In genomic region chr8:122817724-122818496, GRCm38 (mm10) we compare ENCODE assay signal across 21 mouse cellular contexts. TPM values are rescaled to one million over a fixed set of nuclear protein-coding genes. Genes with fewer than 3 reads are reported as not detected.
DNase-seq lines count a peak whose midpoint lies in the region; ATAC-seq and TF ChIP-seq lines count a peak whose summit lies in the region.
"Had no signal": no experiment of that assay in that cellular context is flagged by ENCODE, and none has a peak within 500 bp of the region (broad histone marks: within the 10 kb centered on the region; RNA-seq: fewer than 3 reads in every experiment).

No protein-coding gene starts in this region.

- no peak for TF ChIP-seq CTCF in cerebellum, adult 2 months (IDR thresholded peaks at IDR 0.05; ENCODE audit: borderline replicate concordance, insufficient read depth, low read depth, low read length)
- TF ChIP-seq CTCF in heart, adult 2 months (IDR thresholded peaks at IDR 0.05): no peak

- peaks cover 16% of the 10 kb centered on the region; the same call in 1 of the 2 replicates for H3K36me3 ChIP-seq in heart, embryonic 10.5 days
- H3K36me3 ChIP-seq in midbrain, embryonic 10.5 days: peaks cover 8% of the 10 kb centered on the region
- no peaks in the 10 kb centered on the region for H3K36me3 ChIP-seq in midbrain, embryonic 15.5 days (replicated peaks)
- peaks cover 25% of the 10 kb centered on the region for H3K36me3 ChIP-seq in limb, embryonic 10.5 days
- H3K36me3 ChIP-seq in heart, adult 2 months (ENCODE audit: control insufficient read depth, insufficient read depth, low read length): no peaks in the 10 kb centered on the region

- no peak overlapping the region for H3K4me2 ChIP-seq in midbrain, embryonic 15.5 days
- H3K4me2 ChIP-seq: forebrain, embryonic 13.5 days; heart, embryonic 13.5 days; liver, embryonic 13.5 days had no signal

- no peak overlapping the region for H3K4me3 ChIP-seq in heart, embryonic 10.5 days
- H3K4me3 ChIP-seq in midbrain, embryonic 10.5 days: no peak overlapping the region
- H3K4me3 ChIP-seq in midbrain, embryonic 15.5 days: no peak overlapping the region
- no peak overlapping the region for H3K4me3 ChIP-seq in limb, embryonic 10.5 days
- H3K4me3 ChIP-seq in cerebellum, adult 2 months (replicated peaks; ENCODE audit: insufficient read depth, low read depth, low read length): no peak overlapping the region
- H3K4me3 ChIP-seq in heart, adult 2 months: no peak overlapping the region
- H3K4me3 ChIP-seq: forebrain, embryonic 13.5 days; heart, embryonic 13.5 days; liver, embryonic 13.5 days had no signal

- WGBS in heart, embryonic 10.5 days: 38% methylated on average over 13 of the region's 13 CpGs
- WGBS in midbrain, embryonic 10.5 days: 41% methylated on average over 13 of the region's 13 CpGs
- 32% methylated on average over 13 of the region's 13 CpGs for WGBS in midbrain, embryonic 15.5 days
- WGBS in limb, embryonic 10.5 days: 54% methylated on average over 13 of the region's 13 CpGs
- WGBS in cerebellum, adult 2 months: 80% methylated on average over 13 of the region's 13 CpGs
- 61% methylated on average over 13 of the region's 13 CpGs for WGBS in heart, adult 2 months

- no peaks in the 10 kb centered on the region for H3K79me2 ChIP-seq in heart, adult 2 months (replicated peaks; ENCODE audit: control insufficient read depth, insufficient read depth, low read length)

- no peak overlapping the region for H3K9ac ChIP-seq in midbrain, embryonic 15.5 days
- H3K9ac ChIP-seq in heart, adult 2 months (ENCODE audit: low read depth, low read length): no peak overlapping the region
- H3K9ac ChIP-seq: forebrain, embryonic 13.5 days; heart, embryonic 13.5 days; liver, embryonic 13.5 days had no signal

- peaks cover 48% of the 10 kb centered on the region for H3K4me1 ChIP-seq in heart, embryonic 10.5 days
- H3K4me1 ChIP-seq in midbrain, embryonic 10.5 days: peaks cover 39% of the 10 kb centered on the region
- peaks cover 16% of the 10 kb centered on the region for H3K4me1 ChIP-seq in midbrain, embryonic 15.5 days
- H3K4me1 ChIP-seq in limb, embryonic 10.5 days: peaks cover 35% of the 10 kb centered on the region
- peaks cover 13% of the 10 kb centered on the region for H3K4me1 ChIP-seq in cerebellum, adult 2 months (ENCODE audit: control insufficient read depth, insufficient read depth, low read length)
- H3K4me1 ChIP-seq in heart, adult 2 months (ENCODE audit: control insufficient read depth, insufficient read depth, low read length): no peaks in the 10 kb centered on the region
- H3K4me1 ChIP-seq: liver, embryonic 13.5 days had no signal

- H3K9me3 ChIP-seq in heart, embryonic 10.5 days: no peaks in the 10 kb centered on the region
- H3K9me3 ChIP-seq in midbrain, embryonic 10.5 days (replicated peaks): no peaks in the 10 kb centered on the region
- no peaks in the 10 kb centered on the region for H3K9me3 ChIP-seq in midbrain, embryonic 15.5 days
- no peaks in the 10 kb centered on the region for H3K9me3 ChIP-seq in limb, embryonic 10.5 days (replicated peaks)
- H3K9me3 ChIP-seq: forebrain, embryonic 13.5 days; heart, embryonic 13.5 days; liver, embryonic 13.5 days had no signal

- intact Hi-C loops in heart, adult 2 months (cut with DNase I): no loop called here

- H3K27me3 ChIP-seq in heart, embryonic 10.5 days (ENCODE audit: insufficient read depth, poor library complexity, severe bottlenecking): 0 out of 2 replicates have a peak, but pooled peaks cover 3% of the 10 kb centered on the region
- H3K27me3 ChIP-seq in midbrain, embryonic 10.5 days (ENCODE audit: low read depth, poor library complexity, severe bottlenecking): peaks cover 7% of the 10 kb centered on the region; the same call in 1 of the 2 replicates
- no peaks in the 10 kb centered on the region for H3K27me3 ChIP-seq in midbrain, embryonic 15.5 days (replicated peaks)
- 0 out of 2 replicates have a peak, but pooled peaks cover 8% of the 10 kb centered on the region for H3K27me3 ChIP-seq in limb, embryonic 10.5 days (ENCODE audit: low read depth, poor library complexity, severe bottlenecking)
- no peaks in the 10 kb centered on the region for H3K27me3 ChIP-seq in cerebellum, adult 2 months (ENCODE audit: control insufficient read depth, insufficient read depth, low read length)
- no peaks in the 10 kb centered on the region for H3K27me3 ChIP-seq in heart, adult 2 months (ENCODE audit: control insufficient read depth, insufficient read depth, low read length)
- H3K27me3 ChIP-seq: forebrain, embryonic 13.5 days; liver, embryonic 13.5 days had no signal

- TF ChIP-seq POLR2A in cerebellum, adult 2 months (IDR thresholded peaks at IDR 0.05; ENCODE audit: borderline replicate concordance, insufficient read depth, low read length): no peak
- no peak for TF ChIP-seq POLR2A in heart, adult 2 months (IDR thresholded peaks at IDR 0.05; ENCODE audit: insufficient read depth, low read depth, low read length)

- no peak for TF ChIP-seq EP300 in heart, adult 2 months (IDR thresholded peaks at IDR 0.05; ENCODE audit: insufficient read depth, low read depth, low read length)

- H3K27ac ChIP-seq in heart, embryonic 10.5 days: 0 out of 2 replicates have a peak overlapping the region, but pooled peaks have one; percentile 31
- peak overlapping the region; percentile 67 for H3K27ac ChIP-seq in midbrain, embryonic 10.5 days (replicated peaks)
- no peak overlapping the region for H3K27ac ChIP-seq in midbrain, embryonic 15.5 days
- H3K27ac ChIP-seq in limb, embryonic 10.5 days: peak overlapping the region; percentile 53
- H3K27ac ChIP-seq in cerebellum, adult 2 months (ENCODE audit: insufficient read depth, low read length): no peak overlapping the region
- no peak overlapping the region for H3K27ac ChIP-seq in heart, adult 2 months
- H3K27ac ChIP-seq: forebrain, embryonic 13.5 days; heart, embryonic 13.5 days; liver, embryonic 13.5 days had no signal

- DNase-seq in heart, embryonic 10.5 days (ENCODE audit: low spot score): no peak
- no peak for DNase-seq in heart, adult 9 months (ENCODE audit: low spot score in 2 of 2)
- no peak for DNase-seq in midbrain, embryonic 10.5 days (ENCODE audit: low spot score)
- peak; percentile 66 for DNase-seq in NIH3T3 (ENCODE audit: low read depth)
- no peak for DNase-seq in limb, embryonic 10.5 days (ENCODE audit: low spot score)
- DNase-seq in cerebellum, adult 2 months: no peak
- DNase-seq in heart, adult 2 months: no peak
- DNase-seq: adrenal gland, postnatal 14 days; B cell, adult 2 months; cerebellum, adult 8-10 months; heart, postnatal 4 days; kidney, adult 9 months; liver, embryonic 13.5 days; lung, postnatal 10 days; right cerebral cortex, adult 18-20 months had no signal

- ATAC-seq in midbrain, embryonic 15.5 days (replicated peaks): no peak
- ATAC-seq: forebrain, embryonic 13.5 days; inflammation-experienced regulatory T-cells, adult 6 months had no signal

RNA-seq across cellular contexts. Expression of gene Cdh15, which starts 29.9 kb away (rescaled TPM):
- polyA plus RNA-seq in heart, embryonic 10.5 days (2016; fragmentation: Nextera tagmentation; extraction: Ambion mirVana): 0.41 and 0.79 TPM in 2 replicates
- 0.51 and 0.54 TPM in 2 replicates for polyA plus RNA-seq in midbrain, embryonic 10.5 days (2016; fragmentation: Nextera tagmentation; extraction: Ambion mirVana)
- 2.0 and 2.1 TPM in 2 replicates for polyA plus RNA-seq in midbrain, embryonic 15.5 days (2015; fragmentation: Nextera tagmentation; extraction: Ambion mirVana)
- polyA plus RNA-seq in limb, embryonic 10.5 days (2016; fragmentation: Nextera tagmentation; extraction: Ambion mirVana): 1.8 and 6.3 TPM in 2 replicates
- polyA plus RNA-seq in cerebellum, adult 2 months (2012; rRNA removed): 26.5 and 34.3 TPM in 2 replicates
- total RNA-seq in heart, adult 2 months (2021): not detected
- polyA plus RNA-seq in heart, adult 2 months (2012; rRNA removed): not detected in 2 replicates
- total RNA-seq: common myeloid progenitor, adult 5-6 weeks had no signal
- polyA plus RNA-seq: small intestine, adult 2 months had no signal

RNA-seq across cellular contexts. Expression of gene Acsf3, which starts 42.6 kb away (rescaled TPM):
- polyA plus RNA-seq in heart, embryonic 10.5 days (2016; fragmentation: Nextera tagmentation; extraction: Ambion mirVana): 17.3 and 19.8 TPM in 2 replicates
- polyA plus RNA-seq in midbrain, embryonic 10.5 days (2016; fragmentation: Nextera tagmentation; extraction: Ambion mirVana): 17.8 and 18.6 TPM in 2 replicates
- polyA plus RNA-seq in midbrain, embryonic 15.5 days (2015; fragmentation: Nextera tagmentation; extraction: Ambion mirVana): 16.4 and 18.3 TPM in 2 replicates
- polyA plus RNA-seq in limb, embryonic 10.5 days (2016; fragmentation: Nextera tagmentation; extraction: Ambion mirVana): 18.6 and 19.2 TPM in 2 replicates
- 33.0 and 33.6 TPM in 2 replicates for polyA plus RNA-seq in cerebellum, adult 2 months (2012; rRNA removed)
- total RNA-seq in heart, adult 2 months (2021): 10 to 100 TPM; 25.1 to 29.6 TPM
- 25.6 and 33.6 TPM in 2 replicates for polyA plus RNA-seq in heart, adult 2 months (2012; rRNA removed)

Comparison
In these comparisons a context has a peak if more than half of its experiments do, and no peak if none do; other contexts are left out.
1. H3K27ac ChIP-seq: peak in heart, embryonic 10.5 days (single experiment), midbrain, embryonic 10.5 days (single experiment) and limb, embryonic 10.5 days (single experiment); none in midbrain, embryonic 15.5 days (single experiment), cerebellum, adult 2 months (single experiment) and heart, adult 2 months (single experiment).